Mouse (Mus musculus) bone marrow, adult 2 months (tissue): Measurements from ENCODE around the gene Hnrnpdl.

ENCODE experiments used
- CTCF ChIP-seq: fragments of 200-500 bp; IDR thresholded peaks from 2 replicates; pipeline ENCODE4 v1.5.1; 2011; ENCODE audit warnings: low read length, control low read depth; ENCODE audit not compliant: control insufficient read depth, insufficient read depth
- POLR2A ChIP-seq: fragments of 200-500 bp; IDR thresholded peaks from 2 replicates; pipeline ENCODE4 v1.6.1; 2011; ENCODE audit warnings: low read depth, mild to moderate bottlenecking, control low read depth, low read length, borderline replicate concordance; ENCODE audit not compliant: control insufficient read depth

DNA sequence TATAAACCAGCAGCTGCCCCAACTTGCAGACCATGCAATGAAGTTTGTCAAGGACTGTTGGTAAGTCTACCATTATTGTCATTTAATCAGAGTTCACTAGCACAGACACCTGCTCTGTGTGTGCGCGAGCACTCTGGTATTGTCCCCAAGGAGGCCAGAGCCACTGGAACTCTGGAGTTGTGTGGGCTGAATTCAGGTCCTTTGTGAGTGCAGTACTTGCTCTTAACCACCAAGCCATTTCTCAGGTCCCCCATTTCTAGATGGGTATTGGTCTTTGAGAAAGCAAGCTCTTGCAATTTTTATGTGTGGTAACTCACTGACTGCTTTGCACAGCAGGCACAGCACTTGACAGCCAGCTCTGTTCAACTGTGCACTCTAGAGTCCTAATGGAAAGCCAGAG is 7.4 kb downstream of the Hnrnpdl start:
- no peak for TF ChIP-seq CTCF
- no peak for TF ChIP-seq POLR2A
